Mouse (Mus musculus): ENCODE results near the gene Ccdc134. TPM values are rescaled to one million over a fixed set of nuclear protein-coding genes. Genes with fewer than 3 reads are reported as not detected.

The Ccdc134 gene
- polyA plus RNA-seq, 1 experiment, result 3.6 TPM

Other genes with a start within 250 kb of the Ccdc134 start
- 2.8 and 13.2 TPM in 2 replicates for gene Polr3h, start 201.7 kb upstream of the Ccdc134 start, polyA plus RNA-seq (2012; ENCODE audit: insufficient read depth, insufficient read length, missing spikeins)
- gene Csdc2, start 191.2 kb upstream of the Ccdc134 start, polyA plus RNA-seq (2012; ENCODE audit: insufficient read depth, insufficient read length, missing spikeins), result not detected in 2 replicates
- gene Pmm1, start 167.0 kb upstream of the Ccdc134 start, polyA plus RNA-seq (2012; ENCODE audit: insufficient read depth, insufficient read length, missing spikeins), result 86.8 and 130 TPM in 2 replicates
- not detected in 2 replicates for gene 1700029P11Rik, start 147.4 kb upstream of the Ccdc134 start, polyA plus RNA-seq (2012; ENCODE audit: insufficient read depth, insufficient read length, missing spikeins)
- 119 and 145 TPM in 2 replicates for gene Xrcc6, start 140.1 kb upstream of the Ccdc134 start, polyA plus RNA-seq (2012; ENCODE audit: insufficient read depth, insufficient read length, missing spikeins)
- gene Desi1, start 94.1 kb upstream of the Ccdc134 start, polyA plus RNA-seq (2012; ENCODE audit: insufficient read depth, insufficient read length, missing spikeins), result 5.1 and 9.2 TPM in 2 replicates
- gene Snu13, start 80.3 kb upstream of the Ccdc134 start, polyA plus RNA-seq (2012; ENCODE audit: insufficient read depth, insufficient read length, missing spikeins), result 88.5 and 124 TPM in 2 replicates
- not detected in 2 replicates for gene 4930407I10Rik, start 68.8 kb upstream of the Ccdc134 start, polyA plus RNA-seq (2012; ENCODE audit: insufficient read depth, insufficient read length, missing spikeins)
- gene Mei1, start 57.9 kb upstream of the Ccdc134 start, polyA plus RNA-seq (2012; ENCODE audit: insufficient read depth, insufficient read length, missing spikeins), result not detected in 2 replicates
- 24.3 and 25.3 TPM in 2 replicates for gene Srebf2, start 19.3 kb downstream of the Ccdc134 start, polyA plus RNA-seq (2012; ENCODE audit: insufficient read depth, insufficient read length, missing spikeins)
- gene Shisa8, start 84.9 kb downstream of the Ccdc134 start, polyA plus RNA-seq (2012; ENCODE audit: insufficient read depth, insufficient read length, missing spikeins), result not detected in 2 replicates
- gene Tnfrsf13c, start 96.4 kb downstream of the Ccdc134 start, polyA plus RNA-seq (2012; ENCODE audit: insufficient read depth, insufficient read length, missing spikeins), result not detected in 2 replicates
- gene Cenpm, start 116.8 kb downstream of the Ccdc134 start, polyA plus RNA-seq (2012; ENCODE audit: insufficient read depth, insufficient read length, missing spikeins), result not detected in 2 replicates
- gene 1500009C09Rik, start 124.5 kb downstream of the Ccdc134 start, polyA plus RNA-seq (2012; ENCODE audit: insufficient read depth, insufficient read length, missing spikeins), result not detected in 2 replicates
- 0.28 TPM in 1 of 2 replicates, not detected in the other for gene Sept3, start 147.0 kb downstream of the Ccdc134 start, polyA plus RNA-seq (2012; ENCODE audit: insufficient read depth, insufficient read length, missing spikeins)
- not detected in 2 replicates for gene Wbp2nl, start 171.0 kb downstream of the Ccdc134 start, polyA plus RNA-seq (2012; ENCODE audit: insufficient read depth, insufficient read length, missing spikeins)
- 13.1 and 13.8 TPM in 2 replicates for gene Naga, start 211.0 kb downstream of the Ccdc134 start, polyA plus RNA-seq (2012; ENCODE audit: insufficient read depth, insufficient read length, missing spikeins)
- gene Pheta2, start 211.0 kb downstream of the Ccdc134 start, polyA plus RNA-seq (2012; ENCODE audit: insufficient read depth, insufficient read length, missing spikeins), result 0.52 and 1.5 TPM in 2 replicates
- gene Smdt1, start 211.0 kb downstream of the Ccdc134 start, polyA plus RNA-seq (2012; ENCODE audit: insufficient read depth, insufficient read length, missing spikeins), result 420 and 432 TPM in 2 replicates
- gene Ndufa6, start 226.4 kb downstream of the Ccdc134 start, polyA plus RNA-seq (2012; ENCODE audit: insufficient read depth, insufficient read length, missing spikeins), result 2,100 and 2,481 TPM in 2 replicates

Measured in brown adipose tissue, adult 24 weeks (tissue).